Mouse (Mus musculus) CD4-positive, CD25-positive, alpha-beta regulatory T cell, adult 9 weeks (primary cell): Measurements from ENCODE around the gene Vmn2r65. TPM values are rescaled to one million over a fixed set of nuclear protein-coding genes. Genes with fewer than 3 reads are reported as not detected.

Experiments used
- polyA plus RNA-seq: library from polyadenylated mRNA; unstranded; fragments of 100-300 nt; shearing (Covaris generic); gene quantifications from one replicate; pipeline ENCODE4 v1.2.1, GENCODE M21; 2017

The Vmn2r65 gene
- not detected for polyA plus RNA-seq

DNA sequence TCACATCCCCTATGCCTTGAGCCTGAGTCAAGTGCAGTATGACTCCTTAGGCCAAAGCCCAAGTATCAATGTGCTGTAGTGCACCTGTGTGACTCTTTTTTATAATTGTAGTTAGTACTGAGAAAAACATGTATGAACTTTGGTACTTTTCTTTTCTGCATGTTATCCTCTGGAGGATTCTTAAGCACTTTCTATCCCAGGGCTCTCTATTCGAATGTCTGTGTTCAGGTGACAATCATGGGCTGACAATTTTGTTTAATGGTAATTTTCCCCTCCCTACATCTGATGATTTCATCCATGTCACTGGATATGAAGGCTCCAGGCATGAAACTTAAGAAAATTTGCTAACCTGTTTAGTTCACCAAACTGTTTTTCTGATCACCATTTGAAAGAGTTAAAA lies at the start of gene Vmn2r65:
TSS of gene Vmn2r65 (minus strand) at position 101 of the 400 bp plus-strand sequence.

DNA sequence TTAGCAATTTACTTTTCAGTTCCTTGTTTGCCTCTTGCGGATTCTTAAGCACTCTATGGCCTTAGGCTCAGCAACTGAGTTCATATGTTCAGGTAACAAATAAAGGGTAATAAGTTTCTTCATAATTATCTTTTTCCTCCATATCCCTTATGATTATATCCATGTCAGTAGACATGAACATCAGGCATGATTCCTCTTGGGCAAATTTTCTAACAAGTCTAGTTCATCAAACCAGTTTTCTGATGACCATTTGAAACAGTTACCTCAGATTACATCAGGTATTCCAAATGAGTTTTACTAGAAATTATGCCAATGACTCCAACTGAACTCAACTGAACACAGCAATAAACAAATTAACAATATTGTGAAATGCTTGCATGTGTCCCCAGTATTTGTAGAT lies 48.3 kb upstream of the Vmn2r65 start, which contains the start of gene Vmn2r66:
TSS of gene Vmn2r66 (minus strand) at position 101 of the 400 bp plus-strand sequence.

Other genes starting within 250 kb of the Vmn2r65 start
- gene Olfr291, start 110.6 kb downstream of the Vmn2r65 start, polyA plus RNA-seq = not detected
- not detected for gene Vmn2r66, start 48.2 kb upstream of the Vmn2r65 start, polyA plus RNA-seq
- gene Vmn2r67, start 191.9 kb upstream of the Vmn2r65 start, polyA plus RNA-seq = not detected